Mouse (Mus musculus): ENCODE measurements at regions not wholly inside any gene's neighbourhood (a gene's known extent, or its start where the extent isn't known, plus 50 kb on each side); places are given as distances from the start of the nearest gene placed in this dataset.

- TF ChIP-seq CTCF (IDR thresholded peaks at IDR 0.05; ENCODE audit: low read depth) (no peak), EP300 (optimal IDR thresholded peaks at IDR 0.05) (no peak)
These were observed 503.3 kb upstream of the Klf4 start for GRCm38 (mm10) chr4:56035543-56035942.

All from stomach, postnatal 0 days (tissue).